Mouse (Mus musculus) spleen, adult 2 months (tissue): ENCODE data around the gene Gm17324.

ENCODE experiments used
- CTCF ChIP-seq: fragments of 200-500 bp; IDR thresholded peaks from 2 replicates; pipeline ENCODE4 v1.5.1; 2011; ENCODE audit warnings: mild to moderate bottlenecking, inconsistent platforms; ENCODE audit not compliant: insufficient read depth, insufficient read length, insufficient replicate concordance; ENCODE audit errors: extremely low read depth
- POLR2A ChIP-seq: fragments of 200-500 bp; IDR thresholded peaks from 2 replicates; pipeline ENCODE4 v1.6.1; 2011; ENCODE audit warnings: low read depth, low read length, inconsistent platforms

DNA sequence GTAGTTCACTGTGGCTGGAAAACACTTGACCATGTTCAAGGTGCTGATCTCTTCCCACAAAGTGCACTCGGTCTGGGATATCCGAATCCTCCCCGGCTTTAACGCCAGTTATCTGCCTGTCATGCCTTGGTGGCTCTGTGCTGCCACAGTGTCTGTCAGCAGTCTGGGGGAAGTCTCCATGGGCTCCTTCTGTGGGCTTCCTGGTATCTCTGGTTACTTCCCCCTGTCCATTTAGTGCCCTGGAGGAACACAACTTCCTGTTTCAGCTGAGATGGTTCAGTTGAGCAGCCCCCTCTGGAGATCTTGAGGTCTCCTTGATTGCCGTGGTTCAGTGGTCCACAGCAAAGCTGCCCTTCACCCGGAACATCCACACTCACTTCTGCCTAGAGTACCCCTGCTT, 20.4 kb downstream of the Gm17324 start:
- TF ChIP-seq POLR2A, result no peak
- no peak for TF ChIP-seq CTCF
